Mouse (Mus musculus) thymus, adult 2 months (tissue): ENCODE measurements at regions not wholly inside any gene's neighbourhood (a gene's known extent, or its start where the extent isn't known, plus 50 kb on each side); places are given as distances from the start of the nearest gene placed in this dataset.
"Not testable (repeated sequence)": the region's sequence is repeated elsewhere in the genome, so short reads cannot be mapped to it uniquely, and the experiment has no call there.

Experiments used
- DNase-seq: peaks from one replicate; pipeline ENCODE4 v3.0.0; 2021
- H3K27ac ChIP-seq: fragments of 200-500 bp; 2 replicates; pipeline ENCODE4 v1.5.1; 2012; ENCODE audit warnings: low read length, control low read depth; ENCODE audit not compliant: control insufficient read depth, insufficient read depth
- H3K27me3 ChIP-seq: fragments of 200-500 bp; 2 replicates; pipeline ENCODE4 v1.6.1; 2012; ENCODE audit warnings: mild to moderate bottlenecking, low read length, moderate library complexity, mixed read lengths; ENCODE audit not compliant: control insufficient read depth, insufficient read depth
- H3K36me3 ChIP-seq: fragments of 200-500 bp; 2 replicates; pipeline ENCODE4 v1.6.1; 2012; ENCODE audit warnings: mild to moderate bottlenecking, low read length, moderate library complexity; ENCODE audit not compliant: control insufficient read depth, insufficient read depth
- H3K4me1 ChIP-seq: fragments of 200-500 bp; replicated peaks from 2 replicates; pipeline ENCODE4 v1.6.1; 2012; ENCODE audit warnings: low read length; ENCODE audit not compliant: control insufficient read depth, insufficient read depth
- H3K4me3 ChIP-seq: fragments of 200-500 bp; 2 replicates; pipeline ENCODE4 v1.5.1; 2012; ENCODE audit warnings: mild to moderate bottlenecking, low read length, control low read depth, moderate library complexity; ENCODE audit not compliant: control insufficient read depth, insufficient read depth
- CTCF ChIP-seq: fragments of 200-500 bp; IDR thresholded peaks from 2 replicates; pipeline ENCODE4 v1.5.1; 2012; ENCODE audit warnings: mild to moderate bottlenecking, control low read depth, low read length, moderate library complexity, borderline replicate concordance; ENCODE audit not compliant: control insufficient read depth, poor library complexity, insufficient read depth; ENCODE audit errors: extremely low read depth
- POLR2A ChIP-seq: fragments of 200-500 bp; IDR thresholded peaks from 2 replicates; pipeline ENCODE4 v1.6.1; 2012; ENCODE audit warnings: mild to moderate bottlenecking, low read length, control low read depth, moderate library complexity; ENCODE audit not compliant: control insufficient read depth, poor library complexity, insufficient read depth; ENCODE audit errors: extremely low read depth
- WGBS: fragments of 180-500 bp; shearing (Covaris S2); methylation state at CpG from one replicate; pipeline ENCODE4 v1.1.7; 2018; 5-methylcytosine and 5-hydroxymethylcytosine counted together

GRCm38 (mm10) chr2:171887306-171887705 is 156.0 kb downstream of the Cbln4 start:
- TF ChIP-seq CTCF = no peak
- TF ChIP-seq POLR2A = no peak
- H3K36me3 ChIP-seq = no peaks in the 10 kb centered on the region
- no peak for DNase-seq
- H3K4me1 ChIP-seq = no peaks in the 10 kb centered on the region
- no peak overlapping the region for H3K27ac ChIP-seq
- H3K27me3 ChIP-seq = no peaks in the 10 kb centered on the region
- H3K4me3 ChIP-seq = no peak overlapping the region
- WGBS = 90% methylated on average over 3 of the region's 3 CpGs

GRCm38 (mm10) chr2:171879238-171879960 is 163.9 kb downstream of the Cbln4 start:
- H3K36me3 ChIP-seq, DNase-seq, H3K4me3 ChIP-seq, H3K27ac ChIP-seq, H3K4me1 ChIP-seq, H3K27me3 ChIP-seq: not testable (repeated sequence)
- WGBS = 89% methylated on average over 8 of the region's 8 CpGs

- no peaks in the 10 kb centered on the region for H3K27me3 ChIP-seq
- no peak overlapping the region for H3K27ac ChIP-seq
- no peak for TF ChIP-seq POLR2A
- TF ChIP-seq CTCF = no peak
- no peak for DNase-seq
- no peaks in the 10 kb centered on the region for H3K4me1 ChIP-seq
- 93% methylated on average over 3 of the region's 3 CpGs for WGBS
- H3K36me3 ChIP-seq = no peaks in the 10 kb centered on the region
- no peak overlapping the region for H3K4me3 ChIP-seq
Observed at GRCm38 (mm10) chr2:171867550-171867949, 175.7 kb downstream of the Cbln4 start.

GRCm38 (mm10) chr2:171864376-171864965 is 178.8 kb downstream of the Cbln4 start:
- 92% methylated on average over 8 of the region's 8 CpGs for WGBS
- TF ChIP-seq POLR2A (no peak), CTCF (no peak)
- no peak overlapping the region for H3K27ac ChIP-seq
- H3K36me3 ChIP-seq = no peaks in the 10 kb centered on the region
- DNase-seq = no peak
- no peaks in the 10 kb centered on the region for H3K4me1 ChIP-seq
- no peak overlapping the region for H3K4me3 ChIP-seq
- no peaks in the 10 kb centered on the region for H3K27me3 ChIP-seq

- no peaks in the 10 kb centered on the region for H3K4me1 ChIP-seq
- H3K36me3 ChIP-seq = no peaks in the 10 kb centered on the region
- no peak overlapping the region for H3K27ac ChIP-seq
- no peak for DNase-seq
- WGBS = 94% methylated on average over 2 of the region's 2 CpGs
- no peak for TF ChIP-seq CTCF
- TF ChIP-seq POLR2A = no peak
- H3K27me3 ChIP-seq = no peaks in the 10 kb centered on the region
- H3K4me3 ChIP-seq = no peak overlapping the region
Observed at GRCm38 (mm10) chr2:171862626-171863025, 180.6 kb downstream of the Cbln4 start.

- Histone ChIP-seq H3K27me3 (no peaks in the 10 kb centered on the region), H3K4me1 (no peaks in the 10 kb centered on the region), H3K36me3 (no peaks in the 10 kb centered on the region), H3K27ac (no peak overlapping the region), H3K4me3 (no peak overlapping the region)
- no peak for TF ChIP-seq CTCF
- no peak for TF ChIP-seq POLR2A
- DNase-seq = no peak
- 79% methylated on average over 5 of the region's 5 CpGs for whole genome bisulfite sequencing
Observed at GRCm38 (mm10) chr2:171858894-171859293, 184.4 kb downstream of the Cbln4 start.

- no peaks in the 10 kb centered on the region for H3K4me1 ChIP-seq
- H3K4me3 ChIP-seq = no peak overlapping the region
- no peaks in the 10 kb centered on the region for H3K36me3 ChIP-seq
- no peaks in the 10 kb centered on the region for H3K27me3 ChIP-seq
- H3K27ac ChIP-seq = no peak overlapping the region
- DNase-seq = no peak
- WGBS = 97% methylated on average over 8 of the region's 8 CpGs
- TF ChIP-seq POLR2A (no peak), CTCF (no peak)
Observed at GRCm38 (mm10) chr2:171856491-171856890, 186.8 kb downstream of the Cbln4 start.
